Mouse (Mus musculus) testis, adult 2 months (tissue): ENCODE results near the gene Fbxl7. TPM values are rescaled to one million over a fixed set of nuclear protein-coding genes. Genes with fewer than 3 reads are reported as not detected.

Experiments
- H3K27ac ChIP-seq: fragments of 200-500 bp; 2 replicates; pipeline ENCODE4 v1.5.1; 2012; ENCODE audit warnings: low read depth, low read length; ENCODE audit not compliant: control insufficient read depth, insufficient read depth
- H3K27me3 ChIP-seq: fragments of 200-500 bp; 2 replicates; pipeline ENCODE4 v1.6.1; 2012; ENCODE audit warnings: mild to moderate bottlenecking, low read length, moderate library complexity; ENCODE audit not compliant: control insufficient read depth, insufficient read depth
- H3K36me3 ChIP-seq: fragments of 200-500 bp; 2 replicates; pipeline ENCODE4 v1.6.1; 2012; ENCODE audit warnings: mild to moderate bottlenecking, low read length; ENCODE audit not compliant: control insufficient read depth, insufficient read depth
- H3K4me1 ChIP-seq: fragments of 200-500 bp; 2 replicates; pipeline ENCODE4 v1.6.1; 2012; ENCODE audit warnings: low read length; ENCODE audit not compliant: control insufficient read depth, insufficient read depth
- H3K4me3 ChIP-seq: fragments of 200-500 bp; 2 replicates; pipeline ENCODE4 v1.5.1; 2012; ENCODE audit warnings: low read depth, mild to moderate bottlenecking, low read length, moderate library complexity, mixed read lengths; ENCODE audit not compliant: control insufficient read depth
- CTCF ChIP-seq: fragments of 200-500 bp; IDR thresholded peaks from 2 replicates; pipeline ENCODE4 v1.5.1; 2012; ENCODE audit warnings: low read depth, mild to moderate bottlenecking, inconsistent platforms, low read length, moderate library complexity; ENCODE audit not compliant: control insufficient read depth, insufficient read depth, insufficient replicate concordance
- POLR2A ChIP-seq: fragments of 200-500 bp; IDR thresholded peaks from 2 replicates; pipeline ENCODE4 v1.6.1; 2012; ENCODE audit warnings: low read depth, mild to moderate bottlenecking, inconsistent platforms, low read length, moderate library complexity; ENCODE audit not compliant: control insufficient read depth
- polyA plus RNA-seq: library from polyadenylated mRNA; depleted of rRNA; stranded (reverse); fragments of >200 nt; gene quantifications from 2 replicates; pipeline ENCODE4 v1.2.3, GENCODE M21; 2012

The Fbxl7 gene
- polyA plus RNA-seq, 1 experiment = 0.56 TPM

- Histone ChIP-seq H3K4me3 (no peak overlapping the region), H3K27me3 (no peaks in the 10 kb centered on the region), H3K27ac (no peak overlapping the region), H3K36me3 (no peaks in the 10 kb centered on the region), H3K4me1 (no peaks in the 10 kb centered on the region)
- TF ChIP-seq CTCF (no peak), POLR2A (no peak)
These were observed 7.2 kb downstream of the Fbxl7 start for GRCm38 (mm10) chr15:26888170-26888569.

- Histone ChIP-seq H3K4me1 (no peaks in the 10 kb centered on the region), H3K36me3 (no peaks in the 10 kb centered on the region), H3K27me3 (no peaks in the 10 kb centered on the region), H3K27ac (no peak overlapping the region), H3K4me3 (no peak overlapping the region)
- no peak for TF ChIP-seq POLR2A
- no peak for TF ChIP-seq CTCF
These were observed 9.4 kb downstream of the Fbxl7 start for GRCm38 (mm10) chr15:26885979-26886378.

- Histone ChIP-seq H3K4me1 (no peaks in the 10 kb centered on the region), H3K27me3 (no peaks in the 10 kb centered on the region), H3K27ac (no peak overlapping the region), H3K4me3 (no peak overlapping the region), H3K36me3 (no peaks in the 10 kb centered on the region)
- TF ChIP-seq CTCF (no peak), POLR2A (no peak)
These were observed 15.0 kb downstream of the Fbxl7 start for GRCm38 (mm10) chr15:26880212-26880956.

GRCm38 (mm10) chr15:26875687-26876086, 19.7 kb downstream of the Fbxl7 start:
- TF ChIP-seq POLR2A = no peak
- Histone ChIP-seq H3K4me3 (no peak overlapping the region), H3K36me3 (no peaks in the 10 kb centered on the region), H3K4me1 (no peaks in the 10 kb centered on the region), H3K27me3 (no peaks in the 10 kb centered on the region), H3K27ac (no peak overlapping the region)

- no peak overlapping the region for H3K27ac ChIP-seq
- H3K27me3 ChIP-seq = no peaks in the 10 kb centered on the region
- no peaks in the 10 kb centered on the region for H3K4me1 ChIP-seq
- H3K36me3 ChIP-seq = no peaks in the 10 kb centered on the region
- H3K4me3 ChIP-seq = no peak overlapping the region
- TF ChIP-seq CTCF = no peak
- no peak for TF ChIP-seq POLR2A
These were observed 23.1 kb downstream of the Fbxl7 start for GRCm38 (mm10) chr15:26872234-26872633.

- Histone ChIP-seq H3K36me3 (no peaks in the 10 kb centered on the region), H3K27me3 (no peaks in the 10 kb centered on the region), H3K4me1 (no peaks in the 10 kb centered on the region), H3K27ac (no peak overlapping the region), H3K4me3 (no peak overlapping the region)
- TF ChIP-seq POLR2A (no peak), CTCF (no peak)
These were observed 26.2 kb downstream of the Fbxl7 start for GRCm38 (mm10) chr15:26869197-26869596.

- H3K4me1 ChIP-seq = no peaks in the 10 kb centered on the region
- no peak overlapping the region for H3K27ac ChIP-seq
- H3K36me3 ChIP-seq = no peaks in the 10 kb centered on the region
- no peak overlapping the region for H3K4me3 ChIP-seq
- TF ChIP-seq CTCF (no peak), POLR2A (no peak)
- no peaks in the 10 kb centered on the region for H3K27me3 ChIP-seq
These were observed 27.9 kb downstream of the Fbxl7 start for GRCm38 (mm10) chr15:26867521-26867920.
